Mouse (Mus musculus) liver, embryonic 16.5 days (tissue): ENCODE results near the gene Terf2ip. TPM values are rescaled to one million over a fixed set of nuclear protein-coding genes. Genes with fewer than 3 reads are reported as not detected.

Source experiments
- ATAC-seq: fragments of 200-750 bp; cut with Nextera tagmentation; 2 replicates; pipeline ENCODE4 v1.8.0; 2017; ENCODE audit warnings: low read depth, mild to moderate bottlenecking, moderate number of reproducible peaks, moderate library complexity
- H3K27ac ChIP-seq: fragments of 300-500 bp; sonication (generic); 2 replicates; pipeline ENCODE4 v1.5.1; 2014; ENCODE audit warnings: mild to moderate bottlenecking, low read length
- H3K27me3 ChIP-seq: fragments of 300-500 bp; sonication (generic); 2 replicates; pipeline ENCODE4 v1.6.1; 2014; ENCODE audit warnings: low read depth, low read length, mixed read lengths; ENCODE audit not compliant: control insufficient read depth, insufficient read depth
- H3K36me3 ChIP-seq: fragments of 300-500 bp; sonication (generic); 2 replicates; pipeline ENCODE4 v1.6.1; 2014; ENCODE audit warnings: mild to moderate bottlenecking; ENCODE audit not compliant: control insufficient read depth, insufficient read depth
- H3K4me1 ChIP-seq: fragments of 300-500 bp; sonication (generic); 2 replicates; pipeline ENCODE4 v1.6.1; 2014; ENCODE audit warnings: low read depth, low read length, mixed read lengths; ENCODE audit not compliant: control insufficient read depth
- H3K4me2 ChIP-seq: fragments of 300-500 bp; sonication (generic); 2 replicates; pipeline ENCODE4 v1.6.1; 2014; ENCODE audit warnings: low read depth, low read length, mixed read lengths
- H3K4me3 ChIP-seq: fragments of 300-500 bp; sonication (generic); 2 replicates; pipeline ENCODE4 v1.5.1; 2014; ENCODE audit warnings: low read depth, mild to moderate bottlenecking, low read length
- H3K9ac ChIP-seq: fragments of 300-500 bp; sonication (generic); 2 replicates; pipeline ENCODE4 v1.6.1; 2014; ENCODE audit warnings: low read depth, low read length
- H3K9me3 ChIP-seq: fragments of 300-500 bp; sonication (generic); replicated peaks from 2 replicates; pipeline ENCODE4 v1.6.1; 2016; ENCODE audit warnings: low read length; ENCODE audit not compliant: control insufficient read depth
- WGBS: fragments of 180-500 bp; shearing (Covaris S2); extraction: QIAGEN DNeasy Blood & Tissue Kit; methylation state at CpG from one replicate; pipeline ENCODE4 v1.1.7; 2014; ENCODE audit not compliant: insufficient replicate concordance; 5-methylcytosine and 5-hydroxymethylcytosine counted together
- polyA plus RNA-seq: library from polyadenylated mRNA; unstranded; fragments of >200 nt; fragmentation: Nextera tagmentation; extraction: Ambion mirVana; gene quantifications from 2 replicates; pipeline ENCODE4 v1.2.1, GENCODE M21; 2015

Gene Terf2ip
- polyA plus RNA-seq, 1 experiment from 2014 or later, result 5.1 TPM

GRCm38 (mm10) chr8:112030663-112031062 lies 19.5 kb downstream of the Terf2ip start:
- H3K9me3 ChIP-seq, result no peaks in the 10 kb centered on the region
- WGBS, result 47% methylated on average over 6 of the region's 6 CpGs
- H3K36me3 ChIP-seq, result no peaks in the 10 kb centered on the region
- no peaks in the 10 kb centered on the region for H3K27me3 ChIP-seq
- no peak overlapping the region for H3K4me2 ChIP-seq
- no peak overlapping the region for H3K27ac ChIP-seq
- H3K4me3 ChIP-seq, result no peak overlapping the region
- H3K9ac ChIP-seq, result no peak overlapping the region
- no peaks in the 10 kb centered on the region for H3K4me1 ChIP-seq
- no peak for ATAC-seq

GRCm38 (mm10) chr8:112033071-112033470 lies 21.9 kb downstream of the Terf2ip start:
- Histone ChIP-seq H3K27me3 (no peaks in the 10 kb centered on the region), H3K9me3 (no peaks in the 10 kb centered on the region), H3K4me2 (no peak overlapping the region), H3K9ac (no peak overlapping the region), H3K36me3 (no peaks in the 10 kb centered on the region), H3K27ac (no peak overlapping the region), H3K4me1 (no peaks in the 10 kb centered on the region), H3K4me3 (no peak overlapping the region)
- no peak for ATAC-seq
- WGBS, result 62% methylated on average over 7 of the region's 7 CpGs

GRCm38 (mm10) chr8:112034603-112035002 lies 23.4 kb downstream of the Terf2ip start:
- Histone ChIP-seq H3K27ac (no peak overlapping the region), H3K36me3 (no peaks in the 10 kb centered on the region), H3K4me1 (no peaks in the 10 kb centered on the region), H3K9ac (no peak overlapping the region), H3K9me3 (no peaks in the 10 kb centered on the region), H3K27me3 (no peaks in the 10 kb centered on the region), H3K4me2 (no peak overlapping the region), H3K4me3 (no peak overlapping the region)
- no peak for ATAC-seq
- 4% methylated on average over 8 of the region's 8 CpGs for WGBS

GRCm38 (mm10) chr8:112037521-112037920 lies 26.3 kb downstream of the Terf2ip start:
- H3K27me3 ChIP-seq, result no peaks in the 10 kb centered on the region
- no peak overlapping the region for H3K4me2 ChIP-seq
- H3K36me3 ChIP-seq, result no peaks in the 10 kb centered on the region
- no peaks in the 10 kb centered on the region for H3K9me3 ChIP-seq
- 62% methylated on average over 18 of the region's 18 CpGs for WGBS
- H3K4me3 ChIP-seq, result no peak overlapping the region
- H3K27ac ChIP-seq, result no peak overlapping the region
- no peak overlapping the region for H3K9ac ChIP-seq
- no peaks in the 10 kb centered on the region for H3K4me1 ChIP-seq
- ATAC-seq, result no peak

GRCm38 (mm10) chr8:112045182-112045581 lies 34.0 kb downstream of the Terf2ip start:
- H3K4me3 ChIP-seq, result no peak overlapping the region
- no peaks in the 10 kb centered on the region for H3K9me3 ChIP-seq
- no peak overlapping the region for H3K27ac ChIP-seq
- H3K9ac ChIP-seq, result no peak overlapping the region
- no peak for ATAC-seq
- no peaks in the 10 kb centered on the region for H3K4me1 ChIP-seq
- H3K4me2 ChIP-seq, result no peak overlapping the region
- WGBS, result 58% methylated on average over 5 of the region's 5 CpGs
- H3K27me3 ChIP-seq, result no peaks in the 10 kb centered on the region
- H3K36me3 ChIP-seq, result no peaks in the 10 kb centered on the region

- no peak for ATAC-seq
- H3K9ac ChIP-seq, result no peak overlapping the region
- no peak overlapping the region for H3K4me3 ChIP-seq
- H3K27me3 ChIP-seq, result no peaks in the 10 kb centered on the region
- no peak overlapping the region for H3K27ac ChIP-seq
- H3K4me1 ChIP-seq, result no peaks in the 10 kb centered on the region
- H3K9me3 ChIP-seq, result no peaks in the 10 kb centered on the region
- H3K36me3 ChIP-seq, result no peaks in the 10 kb centered on the region
- 3% methylated on average over 7 of the region's 7 CpGs for WGBS
- H3K4me2 ChIP-seq, result no peak overlapping the region
Observed at GRCm38 (mm10) chr8:112045896-112046295, 34.7 kb downstream of the Terf2ip start.

- Histone ChIP-seq H3K9ac (no peak overlapping the region), H3K9me3 (no peaks in the 10 kb centered on the region), H3K36me3 (no peaks in the 10 kb centered on the region), H3K4me3 (no peak overlapping the region), H3K27ac (no peak overlapping the region), H3K4me2 (no peak overlapping the region), H3K4me1 (no peaks in the 10 kb centered on the region), H3K27me3 (no peaks in the 10 kb centered on the region)
- 63% methylated on average over 6 of the region's 6 CpGs for WGBS
- no peak for ATAC-seq
Observed at GRCm38 (mm10) chr8:112048293-112048692, 37.1 kb downstream of the Terf2ip start.

- H3K27me3 ChIP-seq, result no peaks in the 10 kb centered on the region
- no peak overlapping the region for H3K4me2 ChIP-seq
- 64% methylated on average over 6 of the region's 6 CpGs for WGBS
- H3K9ac ChIP-seq, result no peak overlapping the region
- no peaks in the 10 kb centered on the region for H3K4me1 ChIP-seq
- no peaks in the 10 kb centered on the region for H3K9me3 ChIP-seq
- ATAC-seq, result no peak
- no peaks in the 10 kb centered on the region for H3K36me3 ChIP-seq
- H3K27ac ChIP-seq, result no peak overlapping the region
- H3K4me3 ChIP-seq, result no peak overlapping the region
Observed at GRCm38 (mm10) chr8:112049984-112050383, 38.8 kb downstream of the Terf2ip start.

- Histone ChIP-seq H3K9ac (no peak overlapping the region), H3K4me1 (no peaks in the 10 kb centered on the region), H3K27ac (no peak overlapping the region), H3K36me3 (no peaks in the 10 kb centered on the region), H3K27me3 (no peaks in the 10 kb centered on the region), H3K9me3 (no peaks in the 10 kb centered on the region), H3K4me3 (no peak overlapping the region), H3K4me2 (no peak overlapping the region)
- no peak for ATAC-seq
- WGBS, result 59% methylated on average over 9 of the region's 9 CpGs
Observed at GRCm38 (mm10) chr8:112051537-112051936, 40.3 kb downstream of the Terf2ip start.

GRCm38 (mm10) chr8:112054456-112054855 lies 43.3 kb downstream of the Terf2ip start:
- no peak overlapping the region for H3K4me2 ChIP-seq
- H3K9me3 ChIP-seq, result no peaks in the 10 kb centered on the region
- no peak for ATAC-seq
- no peak overlapping the region for H3K27ac ChIP-seq
- H3K9ac ChIP-seq, result no peak overlapping the region
- H3K4me1 ChIP-seq, result no peaks in the 10 kb centered on the region
- H3K36me3 ChIP-seq, result no peaks in the 10 kb centered on the region
- H3K4me3 ChIP-seq, result no peak overlapping the region
- H3K27me3 ChIP-seq, result no peaks in the 10 kb centered on the region
